Mouse (Mus musculus) stomach, embryonic 15.5 days (tissue): ENCODE measurements around the gene Olfr6. TPM values are rescaled to one million over a fixed set of nuclear protein-coding genes. Genes with fewer than 3 reads are reported as not detected.
"Not testable (repeated sequence)": the region's sequence is repeated elsewhere in the genome, so short reads cannot be mapped to it uniquely, and the experiment has no call there.

Experiments used
- ATAC-seq: fragments of 200-750 bp; cut with Nextera tagmentation; 2 replicates; pipeline ENCODE4 v1.8.0; 2017; ENCODE audit warnings: low read depth, moderate number of reproducible peaks, moderate TSS enrichment; ENCODE audit not compliant: insufficient read depth, low FRiP score
- H3K27ac ChIP-seq: fragments of 300-500 bp; sonication (generic); 2 replicates; pipeline ENCODE4 v1.5.1; 2015; ENCODE audit warnings: mild to moderate bottlenecking, inconsistent platforms
- H3K27me3 ChIP-seq: fragments of 300-500 bp; sonication (generic); replicated peaks from 2 replicates; pipeline ENCODE4 v1.6.1; 2015; ENCODE audit warnings: inconsistent platforms
- H3K36me3 ChIP-seq: fragments of 300-500 bp; sonication (generic); 2 replicates; pipeline ENCODE4 v1.6.1; 2015; ENCODE audit warnings: inconsistent platforms
- H3K4me1 ChIP-seq: fragments of 300-500 bp; sonication (generic); 2 replicates; pipeline ENCODE4 v1.6.1; 2015; ENCODE audit warnings: inconsistent platforms
- H3K4me2 ChIP-seq: fragments of 300-500 bp; sonication (generic); 2 replicates; pipeline ENCODE4 v1.6.1; 2015; ENCODE audit warnings: mild to moderate bottlenecking, inconsistent platforms
- H3K4me3 ChIP-seq: fragments of 300-500 bp; sonication (generic); replicated peaks from 2 replicates; pipeline ENCODE4 v1.5.1; 2015; ENCODE audit warnings: inconsistent platforms
- H3K9ac ChIP-seq: fragments of 300-500 bp; sonication (generic); 2 replicates; pipeline ENCODE4 v1.6.1; 2015; ENCODE audit warnings: inconsistent platforms
- H3K9me3 ChIP-seq: fragments of 300-500 bp; sonication (generic); 2 replicates; pipeline ENCODE4 v1.6.1; 2016; ENCODE audit warnings: inconsistent platforms
- WGBS: fragments of 180-500 bp; shearing (Covaris S2); methylation state at CpG from one replicate; pipeline ENCODE4 v1.1.7; 2015; 5-methylcytosine and 5-hydroxymethylcytosine counted together
- polyA plus RNA-seq: library from polyadenylated mRNA; unstranded; fragments of >200 nt; fragmentation: Nextera tagmentation; extraction: Ambion mirVana; gene quantifications from 2 replicates; pipeline ENCODE4 v1.2.1, GENCODE M21; 2015

Gene Olfr6
- polyA plus RNA-seq, result not detected in 2 replicates

DNA sequence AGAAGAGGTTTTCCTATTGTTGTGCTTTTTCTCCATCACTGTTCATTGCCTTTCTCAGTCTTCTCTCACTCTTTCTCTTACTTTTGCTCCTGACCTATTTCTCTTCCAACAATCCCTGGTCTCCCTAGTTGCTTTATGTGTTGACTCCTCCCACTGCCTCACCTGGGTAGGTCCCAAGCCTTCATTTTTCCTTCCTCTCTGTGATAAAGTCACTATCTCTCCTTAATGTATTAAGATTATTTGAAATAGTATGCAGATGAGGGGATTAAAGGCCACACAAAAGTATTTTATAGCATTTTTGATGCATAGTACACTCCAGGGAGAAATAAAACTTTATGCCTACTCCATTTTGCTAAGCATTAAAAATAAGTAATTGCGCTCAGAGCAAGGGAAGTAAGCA is at the start of gene Olfr6:
Gene Olfr6 (minus strand): TSS at position 101 of the 400 bp plus-strand sequence.
- WGBS, result 76% methylated on average over 1 of the region's 1 CpGs
- no peak within 1 kb of the TSS for H3K4me2 ChIP-seq
- H3K27ac ChIP-seq, result no peak within 1 kb of the TSS
- H3K4me3 ChIP-seq, result no peak within 1 kb of the TSS
- no peak within 1 kb of the TSS for H3K9ac ChIP-seq
- H3K9me3 ChIP-seq, result no peaks in the 10 kb centered on the region
- no peaks in the 10 kb centered on the region for H3K4me1 ChIP-seq
- ATAC-seq, result no peak
- no peaks in the 10 kb centered on the region for H3K27me3 ChIP-seq
- no peaks in the 10 kb centered on the region for H3K36me3 ChIP-seq

DNA sequence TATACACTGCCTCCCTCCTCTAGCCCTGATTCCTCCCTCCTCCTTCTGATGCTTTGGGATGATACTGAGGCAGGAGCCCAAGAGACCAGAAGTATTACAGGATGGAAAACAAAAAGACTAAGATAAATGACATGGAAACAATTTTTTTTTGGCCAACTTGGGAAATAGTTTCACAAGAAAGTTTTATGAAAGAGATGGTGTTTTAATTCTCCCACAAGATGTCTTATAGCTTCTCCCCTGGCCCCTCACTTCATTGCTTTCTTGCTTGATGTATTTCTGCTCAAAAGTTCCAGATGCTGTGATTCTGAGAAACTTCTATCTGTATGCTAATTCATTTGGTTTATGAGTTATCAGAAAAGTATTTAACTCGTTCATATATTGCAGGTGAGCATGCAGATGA is 42.2 kb upstream of the Olfr6 start, which contains the start of gene Olfr2:
Gene Olfr2 (minus strand): TSS at position 101 of the 400 bp plus-strand sequence.
- Histone ChIP-seq H3K4me1 (no peaks in the 10 kb centered on the region), H3K9ac (no peak within 1 kb of the TSS), H3K4me3 (no peak within 1 kb of the TSS), H3K27ac (no peak within 1 kb of the TSS), H3K36me3 (no peaks in the 10 kb centered on the region), H3K27me3 (no peaks in the 10 kb centered on the region), H3K9me3 (no peaks in the 10 kb centered on the region), H3K4me2 (no peak within 1 kb of the TSS)
- no peak for ATAC-seq
- WGBS, result 45% methylated on average over 1 of the region's 1 CpGs

DNA sequence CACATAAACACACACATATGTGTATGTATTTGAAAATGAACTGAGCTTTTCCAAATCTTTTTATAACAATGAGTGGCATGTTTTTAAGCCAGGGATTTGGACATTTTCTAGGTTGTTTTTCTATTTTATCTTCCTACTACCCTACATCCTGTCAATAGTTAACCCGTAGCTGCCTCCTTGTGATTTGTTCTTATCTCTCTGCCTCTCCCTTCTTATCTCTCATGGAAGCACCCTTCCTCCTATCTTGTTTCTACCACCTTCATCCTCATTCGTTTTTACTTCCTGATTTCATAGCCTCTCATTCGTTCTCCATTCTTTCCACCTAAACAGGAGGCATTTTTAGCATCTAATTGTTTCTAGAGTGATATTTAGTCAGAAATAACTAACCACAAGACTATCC is 40.4 kb upstream of the Olfr6 start:
- H3K4me3 ChIP-seq, result no peak overlapping the region
- H3K36me3 ChIP-seq, result no peaks in the 10 kb centered on the region
- ATAC-seq, result no peak
- no peaks in the 10 kb centered on the region for H3K27me3 ChIP-seq
- H3K27ac ChIP-seq, result no peak overlapping the region
- no peaks in the 10 kb centered on the region for H3K4me1 ChIP-seq
- WGBS, result 46% methylated on average over 3 of the region's 3 CpGs
- no peak overlapping the region for H3K4me2 ChIP-seq
- H3K9ac ChIP-seq, result no peak overlapping the region
- no peaks in the 10 kb centered on the region for H3K9me3 ChIP-seq

DNA sequence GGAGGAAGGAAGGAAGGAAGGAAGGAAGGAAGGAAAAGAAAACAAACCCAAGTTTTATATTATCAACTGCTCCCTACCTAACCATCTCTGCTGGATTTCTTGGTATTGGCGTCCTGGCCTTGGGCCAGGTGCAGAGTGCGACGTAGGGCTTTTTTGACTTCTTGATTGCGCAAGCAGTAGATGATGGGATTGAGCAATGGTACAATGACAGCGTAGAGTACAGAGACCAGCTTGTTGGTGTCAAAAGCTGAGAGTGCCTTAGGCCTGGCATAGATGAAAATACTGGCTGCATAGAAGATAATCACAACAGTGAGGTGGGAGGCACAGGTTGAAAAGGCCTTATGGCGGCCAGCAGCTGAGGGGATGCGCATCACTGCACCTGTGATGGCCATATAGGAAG is 37.1 kb upstream of the Olfr6 start:
- Histone ChIP-seq H3K4me2 (no peak overlapping the region), H3K9ac (no peak overlapping the region), H3K9me3 (no peaks in the 10 kb centered on the region), H3K27ac (no peak overlapping the region), H3K4me1 (no peaks in the 10 kb centered on the region), H3K4me3 (no peak overlapping the region), H3K27me3 (no peaks in the 10 kb centered on the region), H3K36me3 (no peaks in the 10 kb centered on the region)
- WGBS, result 86% methylated on average over 7 of the region's 7 CpGs
- no peak for ATAC-seq

DNA sequence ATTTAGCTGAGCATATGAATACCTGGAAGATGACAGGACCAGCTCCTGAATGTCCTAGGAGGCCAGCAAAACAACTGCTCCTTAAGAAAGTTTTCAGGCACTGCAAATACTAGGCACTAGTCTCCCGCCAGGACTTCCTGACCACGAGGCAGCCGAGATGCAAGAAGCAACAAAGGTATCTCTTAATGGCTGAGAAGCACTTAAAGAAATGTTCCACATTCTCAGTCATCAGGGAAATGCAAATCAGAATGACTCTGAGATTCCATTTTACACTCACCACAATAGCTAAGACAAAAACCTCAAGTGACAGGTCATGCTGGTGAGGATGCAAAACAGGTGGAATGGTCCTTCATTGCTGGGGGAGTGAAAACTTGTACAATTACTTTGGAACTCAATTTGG is 21.5 kb upstream of the Olfr6 start:
- ATAC-seq, result no peak
- Histone ChIP-seq H3K36me3 (no peaks in the 10 kb centered on the region), H3K27me3 (no peaks in the 10 kb centered on the region), H3K9ac (no peak overlapping the region), H3K4me1 (no peaks in the 10 kb centered on the region), H3K4me2 (no peak overlapping the region), H3K4me3 (no peak overlapping the region), H3K27ac (no peak overlapping the region), H3K9me3 (no peaks in the 10 kb centered on the region)
- 86% methylated on average over 3 of the region's 3 CpGs for WGBS

DNA sequence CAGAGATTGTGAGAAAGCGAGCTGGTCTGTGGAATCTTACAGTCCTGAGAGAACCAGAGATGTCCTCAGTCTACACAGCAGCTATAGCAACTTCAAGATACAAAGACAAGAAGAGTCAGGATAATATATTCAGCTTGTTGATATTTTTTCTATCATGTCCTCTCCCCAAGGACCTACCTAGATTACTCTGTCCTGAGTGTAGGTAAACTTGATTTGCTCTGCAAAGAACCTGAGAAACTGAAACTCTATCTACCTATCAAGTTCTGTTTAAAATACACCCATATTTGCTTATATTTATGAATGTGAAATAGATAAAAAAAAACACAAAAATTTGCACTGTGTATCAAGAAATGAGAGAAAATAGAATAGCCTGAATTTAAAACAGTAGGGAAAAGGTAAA is 11.6 kb upstream of the Olfr6 start, which contains the start of gene Olfr711:
Gene Olfr711 (minus strand): TSS at position 101 of the 400 bp plus-strand sequence.
- H3K27ac ChIP-seq, result no peak within 1 kb of the TSS
- H3K4me2 ChIP-seq, result no peak within 1 kb of the TSS
- WGBS, result 50% methylated on average over 1 of the region's 1 CpGs
- no peak within 1 kb of the TSS for H3K4me3 ChIP-seq
- H3K36me3 ChIP-seq, result no peaks in the 10 kb centered on the region
- no peaks in the 10 kb centered on the region for H3K9me3 ChIP-seq
- H3K27me3 ChIP-seq, result no peaks in the 10 kb centered on the region
- ATAC-seq, result no peak
- H3K9ac ChIP-seq, result no peak within 1 kb of the TSS
- H3K4me1 ChIP-seq, result no peaks in the 10 kb centered on the region

DNA sequence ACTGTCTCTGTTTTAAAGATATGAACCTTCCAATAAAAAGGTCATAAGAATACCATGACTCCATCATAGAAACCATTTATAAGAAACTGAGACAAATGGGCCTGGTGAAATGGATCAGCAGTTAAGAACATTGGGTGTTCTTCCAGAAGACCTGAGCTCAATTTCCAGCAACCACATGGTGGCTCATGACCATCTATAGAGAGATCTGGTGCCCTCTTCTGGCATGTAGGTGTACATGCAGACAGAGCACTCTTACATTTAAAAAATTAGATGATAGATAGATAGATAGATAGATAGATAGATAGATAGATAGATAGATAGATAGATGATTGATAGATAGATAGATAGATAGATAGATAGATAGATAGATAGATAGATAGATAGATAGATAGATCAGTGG is 3.8 kb upstream of the Olfr6 start:
- H3K4me2 ChIP-seq, H3K4me1 ChIP-seq, ATAC-seq, H3K27ac ChIP-seq, H3K4me3 ChIP-seq, H3K36me3 ChIP-seq, H3K9ac ChIP-seq, H3K27me3 ChIP-seq, H3K9me3 ChIP-seq: not testable (repeated sequence)

DNA sequence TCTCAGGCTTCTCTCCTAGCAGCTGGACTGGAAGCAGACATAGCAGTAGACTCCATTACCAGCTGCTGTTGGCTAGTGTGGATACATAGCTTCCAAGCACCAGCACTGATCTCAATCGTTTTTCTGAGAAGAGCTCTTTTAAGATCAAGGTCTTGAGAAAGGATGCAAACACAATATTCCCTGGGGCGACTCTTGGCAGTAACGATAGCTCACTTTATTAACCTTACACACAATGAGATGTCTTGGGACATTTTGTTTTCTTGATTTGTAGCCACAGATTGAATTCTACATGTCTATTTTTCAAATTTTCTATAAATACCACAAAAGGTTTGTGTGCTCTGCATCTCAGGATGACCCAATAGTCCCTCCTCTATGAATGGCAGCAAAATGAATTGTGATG is 15.5 kb downstream of the Olfr6 start, which contains the start of gene Olfr710:
Gene Olfr710 (minus strand): TSS at position 101 of the 400 bp plus-strand sequence.
- ATAC-seq, result no peak
- Histone ChIP-seq H3K27me3 (no peaks in the 10 kb centered on the region), H3K4me3 (no peak within 1 kb of the TSS), H3K9me3 (no peaks in the 10 kb centered on the region), H3K27ac (no peak within 1 kb of the TSS), H3K4me2 (no peak within 1 kb of the TSS), H3K36me3 (no peaks in the 10 kb centered on the region), H3K9ac (no peak within 1 kb of the TSS), H3K4me1 (no peaks in the 10 kb centered on the region)
- WGBS, result 74% methylated on average over 3 of the region's 3 CpGs

DNA sequence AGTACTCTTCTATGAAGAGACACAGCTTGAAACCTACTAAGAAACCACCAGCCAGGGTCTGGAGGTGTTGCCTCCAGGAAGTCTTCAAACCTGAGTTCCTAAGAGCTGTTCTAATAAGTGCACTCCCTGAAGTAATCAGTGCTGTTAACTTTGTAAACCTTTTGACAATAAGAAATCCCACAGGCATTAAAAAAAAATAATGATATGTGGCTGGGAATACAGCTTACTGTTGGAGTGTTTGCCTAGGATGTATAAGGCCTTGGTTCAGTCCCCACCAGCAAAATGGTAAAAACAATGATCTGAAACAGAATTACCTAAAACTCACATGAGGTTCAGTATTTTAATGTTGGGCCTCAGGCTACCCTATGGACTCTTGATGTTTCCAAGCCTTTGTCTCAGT is 31.6 kb downstream of the Olfr6 start, which contains the start of gene Olfr709-ps1:
Gene Olfr709-ps1 (minus strand): TSS at position 101 of the 400 bp plus-strand sequence.
- H3K36me3 ChIP-seq, result no peaks in the 10 kb centered on the region
- H3K4me2 ChIP-seq, result no peak within 1 kb of the TSS
- H3K4me1 ChIP-seq, result no peaks in the 10 kb centered on the region
- H3K27ac ChIP-seq, result no peak within 1 kb of the TSS
- no peak within 1 kb of the TSS for H3K9ac ChIP-seq
- H3K9me3 ChIP-seq, result no peaks in the 10 kb centered on the region
- no peak within 1 kb of the TSS for H3K4me3 ChIP-seq
- no peaks in the 10 kb centered on the region for H3K27me3 ChIP-seq
- ATAC-seq, result no peak

DNA sequence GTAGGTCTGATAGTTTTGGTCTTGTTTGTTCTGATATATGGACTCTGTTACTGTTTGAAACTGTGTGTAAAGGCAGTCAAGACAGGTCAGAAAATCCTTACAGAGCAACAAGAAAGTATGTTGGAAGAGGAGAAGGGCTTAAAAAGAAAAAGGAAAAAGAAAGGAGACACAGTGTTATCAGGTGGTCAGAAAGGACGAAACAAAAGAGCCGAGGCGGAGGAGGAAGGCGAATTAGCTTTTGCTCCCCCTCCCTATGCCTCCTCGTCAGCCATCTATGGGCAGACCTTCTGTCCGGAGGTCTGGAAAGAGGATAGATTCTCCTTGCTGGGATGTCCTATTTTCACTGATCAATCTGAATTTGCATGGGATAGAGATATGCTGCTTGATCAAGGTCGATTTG is 42.8 kb downstream of the Olfr6 start:
- not testable (repeated sequence) for H3K27ac ChIP-seq, H3K9ac ChIP-seq, H3K4me3 ChIP-seq, H3K4me2 ChIP-seq, H3K9me3 ChIP-seq, H3K36me3 ChIP-seq, H3K27me3 ChIP-seq, ATAC-seq, H3K4me1 ChIP-seq
- WGBS, result 87% methylated on average over 7 of the region's 7 CpGs

DNA sequence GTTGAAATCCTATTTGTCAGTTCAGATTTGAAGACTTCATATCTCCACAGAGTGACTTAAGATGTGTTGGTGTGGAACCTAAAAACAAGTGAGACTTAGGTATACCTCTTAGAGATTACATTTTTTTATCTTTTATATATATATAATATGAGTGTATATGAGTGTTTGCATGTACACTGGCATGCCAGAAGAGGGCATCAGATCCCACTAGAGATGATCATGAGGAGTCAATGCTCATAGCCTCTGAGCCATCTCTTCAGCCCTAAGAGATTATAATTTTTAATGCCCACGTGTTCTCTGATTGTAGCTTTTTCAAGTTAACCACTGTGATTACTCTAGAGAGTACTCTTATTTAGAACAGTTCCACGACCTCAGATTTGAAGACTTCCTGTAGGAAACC is 56.1 kb downstream of the Olfr6 start, which contains the start of gene Olfr1532-ps1:
Gene Olfr1532-ps1 (plus strand): TSS at position 326 of the 400 bp plus-strand sequence.
- no peak for ATAC-seq
- H3K9me3 ChIP-seq, result no peaks in the 10 kb centered on the region

More for the DNA sequence above, 56.1 kb downstream of the Olfr6 start, which contains the start of gene Olfr1532-ps1:
- whole genome bisulfite sequencing, result 65% methylated on average over 2 of the region's 2 CpGs
- Histone ChIP-seq H3K4me3 (no peak within 1 kb of the TSS), H3K27ac (no peak within 1 kb of the TSS), H3K4me1 (no peaks in the 10 kb centered on the region), H3K9ac (no peak within 1 kb of the TSS), H3K4me2 (no peak within 1 kb of the TSS), H3K36me3 (no peaks in the 10 kb centered on the region), H3K27me3 (no peaks in the 10 kb centered on the region)
